Mouse (Mus musculus) lung, postnatal 0 days (tissue): ENCODE measurements at regions not wholly inside any gene's neighbourhood (a gene's known extent, or its start where the extent isn't known, plus 50 kb on each side); places are given as distances from the start of the nearest gene placed in this dataset.

Source experiments
- ATAC-seq: fragments of 200-750 bp; cut with Nextera tagmentation; 2 replicates; pipeline ENCODE4 v1.8.0; 2017; ENCODE audit warnings: moderate library complexity
- DNase-seq: peaks from one replicate; pipeline ENCODE4 v3.0.0-alpha.2; 2016; ENCODE audit warnings: low spot score
- H3K27ac ChIP-seq: fragments of 300-500 bp; sonication (generic); 2 replicates; pipeline ENCODE4 v1.5.1; 2014; ENCODE audit warnings: antibody characterized with exemption, mild to moderate bottlenecking, low read length, mixed read lengths
- H3K27me3 ChIP-seq: fragments of 300-500 bp; sonication (generic); replicated peaks from 2 replicates; pipeline ENCODE4 v1.6.1; 2014; ENCODE audit warnings: low read length, mixed read lengths; ENCODE audit not compliant: insufficient read depth
- H3K36me3 ChIP-seq: fragments of 300-500 bp; sonication (generic); 2 replicates; pipeline ENCODE4 v1.6.1; 2014; ENCODE audit warnings: low read length, mixed read lengths; ENCODE audit not compliant: insufficient read depth
- H3K4me1 ChIP-seq: fragments of 300-500 bp; sonication (generic); 2 replicates; pipeline ENCODE4 v1.6.1; 2014; ENCODE audit warnings: antibody characterized with exemption, low read depth, low read length, mixed read lengths; ENCODE audit not compliant: insufficient read depth
- H3K4me2 ChIP-seq: fragments of 300-500 bp; sonication (generic); replicated peaks from 2 replicates; pipeline ENCODE4 v1.6.1; 2014; ENCODE audit warnings: low read depth, mild to moderate bottlenecking, low read length, moderate library complexity, mixed read lengths
- H3K4me3 ChIP-seq: fragments of 300-500 bp; sonication (generic); 2 replicates; pipeline ENCODE4 v1.5.1; 2014; ENCODE audit warnings: low read depth, low read length
- H3K9ac ChIP-seq: fragments of 300-500 bp; sonication (generic); replicated peaks from 2 replicates; pipeline ENCODE4 v1.6.1; 2014; ENCODE audit warnings: low read depth, mild to moderate bottlenecking
- H3K9me3 ChIP-seq: fragments of 300-500 bp; sonication (generic); 2 replicates; pipeline ENCODE4 v1.6.1; 2016; ENCODE audit warnings: low read length, mixed read lengths
- CTCF ChIP-seq: IDR thresholded peaks from 2 replicates; pipeline ENCODE4 v1.5.1; 2016; ENCODE audit warnings: antibody characterized with exemption, mild to moderate bottlenecking
- EP300 ChIP-seq: IDR thresholded peaks from 2 replicates; pipeline ENCODE4 v1.6.1; 2016; ENCODE audit warnings: antibody characterized with exemption, mild to moderate bottlenecking, control low read depth
- WGBS: fragments of 180-500 bp; shearing (Covaris S2); extraction: QIAGEN DNeasy Blood & Tissue Kit; methylation state at CpG from one replicate; pipeline ENCODE4 v1.1.7; 2014; 5-methylcytosine and 5-hydroxymethylcytosine counted together

DNA sequence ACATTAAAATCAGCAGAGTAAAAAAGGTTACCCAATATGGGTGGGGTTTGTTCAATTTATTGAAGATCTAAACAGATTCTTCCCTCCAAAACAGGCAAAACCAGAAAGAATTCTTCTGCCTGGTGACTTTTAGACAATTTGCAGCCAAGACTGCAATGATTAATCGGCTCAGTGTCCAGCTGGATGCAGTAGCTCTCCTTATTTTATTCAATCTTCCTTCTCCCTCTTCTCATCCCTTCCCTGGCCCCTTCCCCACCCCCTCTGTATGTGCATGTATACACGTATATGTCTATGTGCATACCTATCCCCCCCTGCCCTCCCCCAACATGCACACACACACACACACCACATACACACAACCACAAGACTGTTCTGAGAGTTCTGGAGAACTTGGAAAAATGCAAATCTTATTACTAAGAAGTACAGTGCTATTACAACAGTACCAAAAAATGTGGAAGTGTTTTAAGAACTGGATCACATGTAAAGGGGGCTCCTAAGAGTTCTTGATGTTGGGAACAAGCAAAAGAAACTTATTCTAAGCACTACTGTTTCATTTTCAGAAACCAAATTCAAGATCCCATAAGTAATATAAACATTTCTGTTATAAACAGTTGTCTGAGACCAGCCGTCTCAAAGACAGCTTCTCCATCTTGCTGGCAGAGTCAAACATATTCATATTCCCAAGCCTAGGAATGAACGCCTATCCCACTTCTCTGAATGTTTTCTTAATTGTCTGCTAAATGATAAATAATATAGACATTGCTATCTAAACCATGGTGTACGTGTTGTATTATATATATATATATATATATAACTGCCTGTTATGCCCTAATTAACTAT lies 229.5 kb downstream of the Mreg start:
- H3K4me1 ChIP-seq: no peaks in the 10 kb centered on the region
- H3K4me2 ChIP-seq: no peak overlapping the region
- no peak overlapping the region for H3K27ac ChIP-seq
- WGBS: 49% methylated on average over 5 of the region's 5 CpGs
- H3K9ac ChIP-seq: no peak overlapping the region
- no peaks in the 10 kb centered on the region for H3K27me3 ChIP-seq
- H3K9me3 ChIP-seq: no peaks in the 10 kb centered on the region
- DNase-seq (peak; percentile 28), ATAC-seq (no peak)
- no peaks in the 10 kb centered on the region for H3K36me3 ChIP-seq
- no peak overlapping the region for H3K4me3 ChIP-seq
- TF ChIP-seq EP300: no peak
- TF ChIP-seq CTCF: no peak

DNA sequence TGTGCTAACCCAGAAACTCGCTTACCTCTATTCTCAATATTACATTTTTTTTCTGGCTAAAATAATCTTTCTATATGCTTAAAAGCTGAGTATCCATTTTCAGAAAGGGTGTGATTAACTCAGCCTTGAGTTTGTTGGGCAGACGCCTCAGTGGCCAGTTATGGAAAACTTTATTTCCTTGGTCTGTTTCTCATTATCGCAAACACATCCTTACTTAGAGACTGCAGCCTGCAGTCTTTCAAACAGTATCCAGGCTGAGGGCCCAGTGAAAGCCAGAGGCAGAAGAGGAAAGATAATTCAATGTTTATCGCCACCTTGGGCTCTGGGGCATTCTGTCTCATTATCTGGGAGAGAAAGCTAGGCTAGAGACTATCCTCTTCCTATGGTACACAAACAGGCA lies 231.5 kb downstream of the Mreg start:
- Histone ChIP-seq H3K4me3 (no peak overlapping the region), H3K9me3 (no peaks in the 10 kb centered on the region), H3K36me3 (no peaks in the 10 kb centered on the region), H3K9ac (no peak overlapping the region), H3K27ac (no peak overlapping the region), H3K4me1 (no peaks in the 10 kb centered on the region), H3K4me2 (no peak overlapping the region), H3K27me3 (no peaks in the 10 kb centered on the region)
- no peak for ATAC-seq
- no peak for TF ChIP-seq CTCF
- TF ChIP-seq EP300: no peak
- DNase-seq: no peak
- WGBS: 92% methylated on average over 4 of the region's 4 CpGs

DNA sequence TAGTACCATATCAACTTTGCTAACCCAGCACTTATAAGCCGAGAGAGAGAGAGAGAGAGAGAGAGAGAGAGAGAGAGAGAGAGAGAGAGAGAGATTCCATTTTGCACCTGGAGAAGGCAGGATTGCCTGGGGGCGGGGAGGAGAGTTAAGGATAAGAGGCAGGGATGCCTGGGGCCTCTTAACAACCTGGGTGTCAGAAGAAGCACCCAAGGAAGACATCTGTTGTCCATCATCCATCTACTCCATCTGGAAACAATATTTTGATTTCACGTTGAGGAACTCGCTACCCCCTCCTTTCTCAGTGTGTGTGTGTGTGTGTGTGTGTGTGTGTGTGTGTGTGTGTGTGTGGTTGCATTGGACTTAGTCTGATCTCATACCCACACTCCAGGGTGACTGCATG lies 232.8 kb downstream of the Mreg start:
- H3K4me3 ChIP-seq: no peak overlapping the region
- H3K27ac ChIP-seq: no peak overlapping the region
- no peak overlapping the region for H3K4me2 ChIP-seq
- ATAC-seq (no peak), DNase-seq (no peak)
- H3K36me3 ChIP-seq: no peaks in the 10 kb centered on the region
- TF ChIP-seq EP300: no peak
- no peak for TF ChIP-seq CTCF
- no peaks in the 10 kb centered on the region for H3K4me1 ChIP-seq
- H3K9ac ChIP-seq: no peak overlapping the region
- WGBS: 73% methylated on average over 4 of the region's 4 CpGs
- no peaks in the 10 kb centered on the region for H3K27me3 ChIP-seq
- no peaks in the 10 kb centered on the region for H3K9me3 ChIP-seq

DNA sequence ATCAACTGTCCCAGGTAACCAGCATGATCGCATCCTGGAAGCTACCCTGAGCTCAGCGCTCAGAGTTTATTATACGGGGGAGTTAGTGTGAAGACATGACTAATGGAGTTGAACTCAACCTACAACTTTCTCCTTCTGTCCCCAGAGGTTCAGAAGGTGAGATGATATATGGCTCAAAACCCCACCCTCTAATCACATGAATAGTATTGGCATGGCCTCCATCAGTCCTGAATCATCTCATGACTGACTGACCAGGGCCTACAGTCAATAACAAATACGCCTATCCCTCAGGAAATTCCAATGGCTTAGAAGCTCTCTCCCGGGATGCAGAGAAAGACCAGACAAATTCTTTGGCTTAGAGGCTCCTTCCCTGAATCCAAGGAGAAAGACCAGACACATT lies 234.7 kb downstream of the Mreg start:
- no peak for TF ChIP-seq CTCF
- TF ChIP-seq EP300: no peak
- Histone ChIP-seq H3K4me1 (no peaks in the 10 kb centered on the region), H3K4me2 (no peak overlapping the region), H3K27ac (no peak overlapping the region), H3K9me3 (no peaks in the 10 kb centered on the region), H3K9ac (no peak overlapping the region), H3K4me3 (no peak overlapping the region), H3K36me3 (no peaks in the 10 kb centered on the region), H3K27me3 (no peaks in the 10 kb centered on the region)
- DNase-seq (no peak), ATAC-seq (no peak)
- WGBS: 88% methylated on average over 5 of the region's 5 CpGs

DNA sequence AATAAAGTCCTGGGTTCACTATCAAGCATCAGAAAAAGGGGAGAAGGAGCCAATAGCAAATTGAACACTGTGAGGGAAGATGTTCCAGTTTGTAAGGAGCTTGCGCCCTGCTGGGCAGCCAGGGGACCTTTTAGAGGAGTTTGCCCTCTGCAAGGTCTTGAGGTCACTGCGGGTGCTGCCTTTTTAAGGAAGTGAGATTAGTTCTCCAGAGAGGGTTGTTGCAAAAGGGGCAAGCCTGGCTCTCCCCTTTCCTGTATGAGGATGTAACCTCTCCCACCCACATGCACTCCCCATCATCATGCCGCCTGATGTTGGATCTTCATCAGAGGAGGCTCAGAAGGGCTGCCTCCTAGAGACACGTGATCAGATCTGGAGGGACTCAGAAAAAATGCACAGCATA lies 237.4 kb downstream of the Mreg start:
- Histone ChIP-seq H3K27ac (no peak overlapping the region), H3K4me2 (no peak overlapping the region), H3K4me1 (no peaks in the 10 kb centered on the region), H3K4me3 (no peak overlapping the region), H3K36me3 (no peaks in the 10 kb centered on the region), H3K9ac (no peak overlapping the region), H3K27me3 (no peaks in the 10 kb centered on the region), H3K9me3 (no peaks in the 10 kb centered on the region)
- WGBS: 68% methylated on average over 4 of the region's 4 CpGs
- TF ChIP-seq EP300 (no peak), CTCF (no peak)
- peak; percentile 49 for DNase-seq
- no peak for ATAC-seq

DNA sequence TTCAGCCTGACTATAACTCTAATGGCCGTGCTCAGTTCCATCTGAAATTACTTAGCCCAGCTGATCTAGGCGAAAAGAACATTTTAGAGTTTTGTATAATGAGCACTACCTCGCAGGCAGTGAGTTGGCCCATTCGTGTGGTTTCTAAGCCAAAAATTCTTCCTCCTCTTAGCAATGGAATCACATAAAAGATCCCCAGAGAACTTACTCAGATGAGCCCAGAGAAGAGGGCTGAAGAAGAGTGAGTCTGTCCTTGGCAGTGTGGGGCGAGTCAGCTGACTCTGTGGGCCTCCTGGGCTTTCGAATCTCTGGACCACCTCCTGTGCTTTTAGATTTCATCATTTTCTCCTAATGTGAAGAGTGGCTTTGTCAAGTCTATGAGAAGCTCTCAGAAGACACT lies 240.2 kb downstream of the Mreg start:
- H3K36me3 ChIP-seq: no peaks in the 10 kb centered on the region
- H3K27me3 ChIP-seq: no peaks in the 10 kb centered on the region
- DNase-seq (no peak), ATAC-seq (no peak)
- H3K27ac ChIP-seq: no peak overlapping the region
- WGBS: 72% methylated on average over 6 of the region's 6 CpGs
- TF ChIP-seq CTCF: no peak
- no peak for TF ChIP-seq EP300
- no peak overlapping the region for H3K9ac ChIP-seq
- no peaks in the 10 kb centered on the region for H3K9me3 ChIP-seq
- H3K4me2 ChIP-seq: no peak overlapping the region
- no peak overlapping the region for H3K4me3 ChIP-seq
- H3K4me1 ChIP-seq: no peaks in the 10 kb centered on the region

DNA sequence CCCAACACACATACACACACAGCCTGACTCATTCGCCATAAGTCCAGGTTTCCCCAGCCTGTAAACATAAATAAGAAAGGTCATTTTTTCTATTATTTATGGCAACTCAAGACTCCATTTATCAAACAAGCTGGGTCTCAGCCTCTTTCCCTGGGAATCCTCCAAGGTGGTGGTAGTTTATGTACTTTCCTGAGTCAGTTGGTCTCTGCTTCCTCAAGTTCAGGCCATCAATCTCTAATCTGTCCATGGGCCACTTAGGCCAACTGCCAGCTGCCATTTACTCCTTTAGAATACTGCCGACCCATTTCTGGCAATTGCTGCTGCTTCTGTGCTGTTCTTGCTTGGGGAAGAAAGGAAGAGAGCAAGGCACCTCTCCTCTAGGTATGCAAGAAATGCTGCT lies 241.3 kb downstream of the Mreg start:
- Histone ChIP-seq H3K4me2 (no peak overlapping the region), H3K36me3 (no peaks in the 10 kb centered on the region), H3K27me3 (no peaks in the 10 kb centered on the region), H3K9me3 (no peaks in the 10 kb centered on the region), H3K9ac (no peak overlapping the region), H3K27ac (no peak overlapping the region), H3K4me1 (no peaks in the 10 kb centered on the region), H3K4me3 (no peak overlapping the region)
- ATAC-seq (no peak), DNase-seq (no peak)
- no peak for TF ChIP-seq EP300
- TF ChIP-seq CTCF: no peak
- 55% methylated on average over 2 of the region's 2 CpGs for WGBS
